Mouse (Mus musculus) bone marrow, adult 2 months (tissue): ENCODE results near the gene Sult3a1.

ENCODE experiments used
- CTCF ChIP-seq: fragments of 200-500 bp; IDR thresholded peaks from 2 replicates; pipeline ENCODE4 v1.5.1; 2011; ENCODE audit warnings: low read length, control low read depth; ENCODE audit not compliant: control insufficient read depth, insufficient read depth
- POLR2A ChIP-seq: fragments of 200-500 bp; IDR thresholded peaks from 2 replicates; pipeline ENCODE4 v1.6.1; 2011; ENCODE audit warnings: low read depth, mild to moderate bottlenecking, control low read depth, low read length, borderline replicate concordance; ENCODE audit not compliant: control insufficient read depth

GRCm38 (mm10) chr10:33872672-33873398, 15.3 kb downstream of the Sult3a1 start:
- TF ChIP-seq CTCF (no peak), POLR2A (no peak)
